In genomic region chr10:60807531-60808185, GRCm38 (mm10) we compare ENCODE assay signal across 8 mouse cellular contexts. TPM values are rescaled to one million over a fixed set of nuclear protein-coding genes. Genes with fewer than 3 reads are reported as not detected.
A peak's percentile ranks its signal among the peaks of the same experiment; 100 is the strongest.
DNase-seq lines count a peak whose midpoint lies in the region; ATAC-seq and TF ChIP-seq lines count a peak whose summit lies in the region.

No protein-coding gene starts in this region.

- no peak for DNase-seq in layer of hippocampus, adult 2 months (ENCODE audit: low spot score in 2 of 2)
- no peak for DNase-seq in layer of hippocampus, postnatal 10 days (ENCODE audit: low spot score in 2 of 2)
- peak; percentile 74 to 78 for DNase-seq in heart, postnatal 36 days
- DNase-seq in kidney, postnatal 4 days = peak; percentile 74 to 86
- no peak for DNase-seq in thymus, adult 18-20 months
- DNase-seq in frontal cortex, postnatal 36 days (ENCODE audit: low spot score in 2 of 2) = no peak

- no peak for TF ChIP-seq CTCF in layer of hippocampus, adult 2 months (conservative IDR thresholded peaks at IDR 0.05)

- H3K27me3 ChIP-seq in forebrain, embryonic 15.5 days = peaks cover 8% of the 10 kb centered on the region
- no peaks in the 10 kb centered on the region for H3K27me3 ChIP-seq in stomach, embryonic 15.5 days (replicated peaks)

- no peak overlapping the region for H3K4me3 ChIP-seq in layer of hippocampus, adult 2 months
- H3K4me3 ChIP-seq in forebrain, embryonic 15.5 days = no peak overlapping the region
- H3K4me3 ChIP-seq in stomach, embryonic 15.5 days (replicated peaks) = no peak overlapping the region

- peaks cover 19% of the 10 kb centered on the region for H3K4me1 ChIP-seq in forebrain, embryonic 15.5 days
- H3K4me1 ChIP-seq in stomach, embryonic 15.5 days = peaks cover 41% of the 10 kb centered on the region

- no peaks in the 10 kb centered on the region for H3K36me3 ChIP-seq in forebrain, embryonic 15.5 days
- H3K36me3 ChIP-seq in stomach, embryonic 15.5 days = no peaks in the 10 kb centered on the region

- no peak overlapping the region for H3K4me2 ChIP-seq in forebrain, embryonic 15.5 days (replicated peaks)
- peak overlapping the region; percentile 37 for H3K4me2 ChIP-seq in stomach, embryonic 15.5 days

- H3K9ac ChIP-seq in forebrain, embryonic 15.5 days (replicated peaks) = no peak overlapping the region
- no peak overlapping the region for H3K9ac ChIP-seq in stomach, embryonic 15.5 days

- WGBS in forebrain, embryonic 15.5 days = 21% methylated on average over 22 of the region's 22 CpGs
- WGBS in stomach, embryonic 15.5 days = 26% methylated on average over 22 of the region's 22 CpGs

- H3K27ac ChIP-seq in layer of hippocampus, adult 2 months = peak overlapping the region; percentile 23; the same call in 1 of the 2 replicates
- H3K27ac ChIP-seq in forebrain, embryonic 15.5 days (replicated peaks) = 0 out of 2 replicates have a peak overlapping the region, but pooled peaks have one; percentile 15
- peak overlapping the region; percentile 77 for H3K27ac ChIP-seq in stomach, embryonic 15.5 days

- H3K9me3 ChIP-seq in forebrain, embryonic 15.5 days = no peaks in the 10 kb centered on the region
- no peaks in the 10 kb centered on the region for H3K9me3 ChIP-seq in stomach, embryonic 15.5 days

- no peak for ATAC-seq in forebrain, embryonic 15.5 days (replicated peaks)
- ATAC-seq in stomach, embryonic 15.5 days (ENCODE audit: insufficient read depth, low FRiP score, low read depth) = peak; percentile 11; the same call in 1 of the 2 replicates

- intact Hi-C loops in heart, postnatal 36 days (cut with DNase I) = loop anchor here (2.0 kb wide), 2 partner anchors 15 to 23 kb away; partner anchors contain the start of gene Unc5b

RNA-seq across cellular contexts. Expression of gene Unc5b, which starts 23.7 kb away (rescaled TPM):
- 10 to 100 TPM; 10.7 to 11.2 TPM for total RNA-seq in layer of hippocampus, adult 2 months (2021)
- total RNA-seq in layer of hippocampus, postnatal 10 days (2021) = 1 to 10 TPM; 8.4 to 9.8 TPM
- 2.8 and 3.0 TPM in 2 replicates for polyA plus RNA-seq in forebrain, embryonic 15.5 days (2015; fragmentation: Nextera tagmentation; extraction: Ambion mirVana)
- total RNA-seq in heart, postnatal 36 days (2021) = 10 to 100 TPM; 14.5 to 14.7 TPM
- 3.8 and 4.0 TPM in 2 replicates for polyA plus RNA-seq in stomach, embryonic 15.5 days (2015; fragmentation: Nextera tagmentation; extraction: Ambion mirVana)

RNA-seq across cellular contexts. Expression of gene Slc29a3, which starts 55.1 kb away (rescaled TPM):
- 10 to 100 TPM; 14.6 to 18.3 TPM for total RNA-seq in layer of hippocampus, adult 2 months (2021)
- 10 to 100 TPM; 13.8 to 14.9 TPM for total RNA-seq in layer of hippocampus, postnatal 10 days (2021)
- 13.2 and 13.9 TPM in 2 replicates for polyA plus RNA-seq in forebrain, embryonic 15.5 days (2015; fragmentation: Nextera tagmentation; extraction: Ambion mirVana)
- total RNA-seq in heart, postnatal 36 days (2021) = 1 to 10 TPM; 3.2 to 6.7 TPM
- 11.3 and 11.4 TPM in 2 replicates for polyA plus RNA-seq in stomach, embryonic 15.5 days (2015; fragmentation: Nextera tagmentation; extraction: Ambion mirVana)

Comparison
In these comparisons a context has a peak if more than half of its experiments do, and no peak if none do; other contexts are left out.
1. DNase-seq: peak in heart, postnatal 36 days (2 of 2) and kidney, postnatal 4 days (2 of 2); none in layer of hippocampus, adult 2 months (0 of 2), layer of hippocampus, postnatal 10 days (0 of 2), thymus, adult 18-20 months (0 of 2) and frontal cortex, postnatal 36 days (0 of 2).
2. H3K27ac ChIP-seq: peak in every context shown above with its lines; median percentile 77 in stomach, embryonic 15.5 days; 23 in layer of hippocampus, adult 2 months; 15 in forebrain, embryonic 15.5 days.